Mouse (Mus musculus) gastrocnemius, adult 8-10 months (tissue): ENCODE results near the gene Slc9b1. TPM values are rescaled to one million over a fixed set of nuclear protein-coding genes. Genes with fewer than 3 reads are reported as not detected.
A peak's percentile ranks its signal among the peaks of the same experiment; 100 is the strongest.

Source experiments
- DNase-seq, 2 experiments: peaks; one replicate each; pipeline ENCODE4 v3.0.0; 2022; ENCODE audit warnings: low spot score in 2 of 2
- total RNA-seq, 4 experiments: library from RNA; stranded (reverse); gene quantifications; 2 replicates each; pipeline ENCODE4 v1.2.4; 2022

The Slc9b1 gene
- total RNA-seq, 4 experiments from 2014 or later = not detected

GRCm38 (mm10) chr3:135379868-135380267, 32.0 kb downstream of the Slc9b1 start:
- no peak for DNase-seq

GRCm38 (mm10) chr3:135393186-135393585, 45.4 kb downstream of the Slc9b1 start:
- DNase-seq = no peak

DNA sequence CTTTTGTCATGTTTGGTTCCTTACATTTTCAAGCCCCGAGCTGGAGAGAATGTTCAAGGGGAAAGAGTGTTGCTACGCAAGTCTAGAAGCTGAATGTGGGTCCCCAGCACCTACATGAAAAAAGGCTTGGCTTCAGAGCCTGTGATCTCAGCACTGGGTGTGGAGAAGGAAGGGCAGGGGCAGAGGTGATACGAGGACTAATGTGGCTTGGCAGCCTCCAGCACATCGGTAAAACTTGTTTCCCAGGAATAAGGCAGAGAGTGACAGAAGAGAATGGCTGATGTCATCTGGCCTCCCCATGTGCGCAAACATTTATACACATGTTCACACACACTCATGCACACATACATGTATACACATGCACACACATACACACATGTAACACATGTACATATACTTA, 47.3 kb downstream of the Slc9b1 start:
- DNase-seq = no peak

DNA sequence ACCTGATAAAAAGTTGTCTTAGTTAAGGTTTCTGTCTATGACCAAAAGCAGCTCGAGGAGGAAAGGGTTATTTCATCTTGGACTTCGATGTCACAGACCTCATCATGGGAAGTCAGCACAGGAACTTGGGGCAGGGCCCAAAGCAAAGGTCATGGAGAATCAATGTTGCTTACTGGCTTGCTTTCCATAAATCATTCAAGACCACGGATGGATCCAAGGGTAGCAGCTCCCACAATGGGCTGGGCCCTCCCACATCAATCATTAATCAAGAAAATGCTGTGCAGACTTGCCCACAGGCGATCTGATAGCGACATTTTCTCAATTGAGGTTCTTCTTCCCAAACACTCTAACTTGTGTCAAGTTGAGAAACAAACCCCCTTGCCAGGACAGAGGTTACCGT, 48.3 kb downstream of the Slc9b1 start:
- DNase-seq = no peak

- DNase-seq = no peak
Measured at GRCm38 (mm10) chr3:135397112-135397511, 49.3 kb downstream of the Slc9b1 start.

DNA sequence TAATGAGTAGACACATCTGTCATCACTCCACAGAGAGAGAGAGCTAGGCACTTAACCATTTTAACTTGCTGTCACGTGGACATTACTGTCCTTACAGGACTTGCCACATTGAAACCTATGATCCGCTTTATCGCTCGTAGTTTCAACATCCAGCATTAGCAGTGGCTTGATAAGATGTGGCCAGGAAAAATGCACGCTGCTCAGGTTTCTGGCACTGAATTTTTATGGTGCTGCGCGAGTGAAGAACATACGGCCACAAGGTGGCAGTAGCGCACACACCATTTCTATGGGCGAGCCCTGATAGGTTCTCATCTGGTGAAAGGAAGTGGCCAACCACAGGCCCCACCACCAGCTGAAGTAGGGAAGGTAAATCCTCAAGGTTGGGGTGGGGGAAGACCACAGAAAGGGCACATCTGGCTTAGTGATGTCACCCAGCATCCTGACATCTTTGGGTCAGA, 54.4 kb downstream of the Slc9b1 start:
- peak; percentile 73 to 80 for DNase-seq

DNA sequence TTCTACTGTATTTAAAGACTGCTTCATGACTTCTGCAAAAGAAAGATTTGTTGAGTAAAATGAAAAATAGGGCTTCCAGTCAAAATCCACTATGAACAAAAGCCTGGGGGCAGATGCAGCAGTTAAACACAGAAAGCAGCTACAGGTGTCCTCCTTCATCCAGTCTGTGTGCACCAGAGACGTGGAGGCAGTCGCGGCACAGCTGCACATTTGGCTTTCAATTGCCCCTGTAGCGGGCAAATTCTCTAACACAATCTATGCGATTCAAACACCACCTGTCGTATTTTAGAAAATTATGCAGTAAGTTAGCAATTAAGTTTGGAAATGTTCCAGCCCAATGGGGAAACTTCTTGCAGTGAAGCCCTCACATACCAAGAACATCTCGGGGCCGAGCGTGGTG, 55.4 kb downstream of the Slc9b1 start:
- DNase-seq = no peak

- DNase-seq = no peak
Measured at GRCm38 (mm10) chr3:135403856-135404255, 56.0 kb downstream of the Slc9b1 start.

DNA sequence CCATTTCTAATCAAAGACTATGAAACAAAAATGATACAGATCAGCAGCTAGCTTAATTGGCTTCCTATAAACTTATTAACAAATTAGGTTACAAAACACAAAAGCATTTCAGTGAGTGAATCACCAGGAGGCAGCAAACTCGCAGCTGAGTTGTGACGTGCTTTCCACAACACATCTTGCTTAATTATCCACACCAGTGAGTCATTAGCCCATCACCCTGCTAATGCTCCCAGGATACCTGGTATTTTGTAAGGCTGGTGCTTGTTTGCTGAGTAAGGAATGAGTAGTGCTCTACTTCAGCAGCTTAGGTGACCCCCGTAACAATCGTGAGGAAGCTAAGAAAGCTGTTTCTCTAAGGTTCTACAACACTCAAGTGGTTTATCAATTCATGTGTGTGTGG, 56.8 kb downstream of the Slc9b1 start:
- no peak for DNase-seq

- no peak for DNase-seq
Measured at GRCm38 (mm10) chr3:135407351-135407750, 59.5 kb downstream of the Slc9b1 start.

GRCm38 (mm10) chr3:135409219-135409618, 61.4 kb downstream of the Slc9b1 start:
- no peak for DNase-seq

DNA sequence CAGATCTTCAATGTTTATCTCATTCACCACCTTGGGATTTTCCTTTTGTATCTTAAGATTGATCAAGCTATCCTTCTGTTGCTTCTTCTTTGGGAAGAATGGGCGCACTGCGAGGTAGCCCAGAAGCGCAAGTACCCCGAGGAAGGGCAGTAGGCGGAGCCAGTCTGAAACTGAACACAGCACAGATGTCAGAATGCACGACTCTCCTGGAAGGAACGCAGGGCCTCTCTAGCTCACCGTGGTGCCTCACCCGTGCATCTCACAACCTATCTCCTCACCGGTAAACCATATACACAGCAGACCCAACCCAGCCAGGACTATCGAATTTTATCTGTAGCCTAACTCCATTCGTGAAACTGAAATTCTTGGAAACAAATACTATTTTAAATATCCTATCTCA, 63.2 kb downstream of the Slc9b1 start:
- DNase-seq = no peak

DNA sequence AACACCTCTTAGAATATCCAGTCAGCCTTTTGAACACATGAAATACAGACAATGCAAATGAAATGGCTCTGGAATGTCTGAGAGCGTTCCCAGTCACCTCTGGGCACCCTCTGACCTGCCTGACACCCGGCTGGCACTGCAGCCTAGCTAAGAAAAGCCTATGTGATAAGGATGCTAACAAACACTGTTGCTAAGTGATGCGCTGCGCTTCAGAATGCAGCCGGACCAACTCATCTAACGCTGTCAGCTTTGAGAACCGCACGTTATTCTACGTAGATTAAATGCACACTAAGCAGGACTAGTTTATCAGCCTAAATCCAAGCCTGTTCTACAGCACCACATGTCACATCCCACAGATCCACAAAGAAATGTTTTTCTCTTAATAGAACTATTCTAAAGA, 64.0 kb downstream of the Slc9b1 start:
- no peak for DNase-seq

- no peak for DNase-seq
Measured at GRCm38 (mm10) chr3:135417245-135417644, 69.4 kb downstream of the Slc9b1 start.

- no peak for DNase-seq
Measured at GRCm38 (mm10) chr3:135417799-135418198, 70.0 kb downstream of the Slc9b1 start.

- no peak for DNase-seq
Measured at GRCm38 (mm10) chr3:135420542-135421309, 72.9 kb downstream of the Slc9b1 start.

GRCm38 (mm10) chr3:135421310-135421594, 73.4 kb downstream of the Slc9b1 start:
- no peak for DNase-seq

DNA sequence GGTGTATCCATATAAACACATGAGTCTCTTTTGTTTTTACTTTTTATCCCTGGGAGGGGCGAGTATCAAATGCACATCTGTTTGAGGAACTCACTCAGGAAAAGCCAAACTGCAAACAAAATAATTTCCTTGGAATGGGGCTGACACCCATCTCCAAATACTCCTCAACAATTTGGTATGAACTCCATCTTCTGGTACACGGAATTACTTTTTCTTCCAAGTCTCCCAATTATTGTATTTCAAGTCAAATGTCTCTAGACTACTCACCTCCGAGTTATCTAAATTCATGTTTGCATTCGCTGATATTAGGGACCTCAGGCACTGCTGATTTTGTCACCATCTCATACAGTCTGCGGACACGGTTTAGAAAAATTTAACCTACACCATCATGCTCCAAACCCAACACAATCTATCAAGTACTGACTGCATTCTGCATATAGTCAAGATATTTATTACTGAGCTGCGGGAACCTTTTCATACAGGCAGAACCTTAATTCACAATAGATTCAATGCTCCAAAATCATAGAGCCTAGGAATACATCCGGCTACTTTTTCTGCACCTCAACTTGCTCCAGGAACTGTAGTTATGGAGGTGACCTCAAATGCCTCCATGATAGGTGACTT, 74.5 kb downstream of the Slc9b1 start:
- DNase-seq = no peak

DNA sequence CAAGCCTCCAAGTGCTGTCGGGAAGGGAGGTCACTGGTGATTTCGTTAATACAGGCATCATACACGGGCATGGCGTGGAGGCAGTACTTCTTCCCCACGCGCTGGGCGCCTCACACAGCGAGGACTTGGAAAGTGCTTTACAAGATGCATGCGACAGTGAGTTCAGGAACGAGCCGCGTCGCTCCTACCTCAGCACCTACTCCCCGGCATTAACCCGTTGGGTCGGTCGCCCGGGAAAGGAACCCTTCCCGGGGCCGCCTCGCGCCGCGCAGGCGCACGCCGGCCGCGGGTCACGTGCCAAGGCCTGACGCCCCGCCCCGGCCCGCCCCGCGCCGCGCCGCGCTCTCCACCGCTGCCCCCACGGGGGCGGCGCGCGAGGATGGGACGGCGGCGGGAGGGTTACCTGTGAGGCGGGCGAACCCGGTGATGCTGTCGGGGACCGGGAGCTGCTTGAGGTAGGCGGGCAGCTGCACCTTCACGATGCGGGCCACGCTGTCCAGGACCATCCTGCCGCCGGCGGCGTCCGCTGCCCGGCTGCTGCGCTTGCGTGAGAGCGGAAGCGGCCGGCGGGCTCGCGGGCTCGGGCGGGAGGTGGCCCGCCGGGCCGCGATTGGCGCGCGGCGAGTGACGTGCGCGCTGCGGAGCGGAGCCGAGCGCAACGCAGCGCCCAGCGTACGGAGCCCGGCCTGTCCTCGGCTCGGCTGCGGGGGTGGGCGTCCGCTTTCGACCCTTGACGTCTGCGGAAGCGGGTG, 75.2 kb downstream of the Slc9b1 start:
- DNase-seq = peak; percentile 73 to 78

DNA sequence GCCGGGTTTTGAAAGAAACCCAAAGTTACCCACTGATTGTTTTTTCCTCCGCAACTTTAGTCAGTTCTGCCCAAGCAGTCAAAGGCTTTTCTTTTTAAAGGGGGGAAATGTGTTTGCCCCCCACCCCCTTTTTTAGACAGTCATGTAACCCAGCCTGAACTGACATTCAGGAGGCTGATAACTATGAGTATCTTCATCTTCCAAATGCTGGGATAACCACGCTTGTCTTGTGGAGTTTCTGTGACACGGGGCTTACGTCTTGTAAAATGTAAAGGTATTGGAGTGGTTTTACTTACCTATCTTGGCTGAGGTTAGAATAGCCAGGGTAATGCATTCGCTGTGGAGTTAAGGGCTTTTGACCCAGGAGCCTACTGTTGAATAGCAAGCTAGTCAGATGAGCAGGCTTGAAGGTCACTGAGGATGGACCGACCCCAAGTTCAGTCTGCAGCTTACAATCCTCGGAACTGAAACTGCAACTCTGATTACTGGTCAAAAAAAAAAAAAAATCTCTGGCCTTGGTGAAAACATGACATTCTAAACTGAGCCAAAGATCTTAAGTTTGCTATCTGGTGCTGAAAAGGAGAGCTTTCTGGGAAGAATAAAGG, 75.9 kb downstream of the Slc9b1 start, which contains the start of gene Cisd2:
TSS of gene Cisd2 (minus strand) at position 318 of the 605 bp plus-strand sequence.
- DNase-seq = no peak

DNA sequence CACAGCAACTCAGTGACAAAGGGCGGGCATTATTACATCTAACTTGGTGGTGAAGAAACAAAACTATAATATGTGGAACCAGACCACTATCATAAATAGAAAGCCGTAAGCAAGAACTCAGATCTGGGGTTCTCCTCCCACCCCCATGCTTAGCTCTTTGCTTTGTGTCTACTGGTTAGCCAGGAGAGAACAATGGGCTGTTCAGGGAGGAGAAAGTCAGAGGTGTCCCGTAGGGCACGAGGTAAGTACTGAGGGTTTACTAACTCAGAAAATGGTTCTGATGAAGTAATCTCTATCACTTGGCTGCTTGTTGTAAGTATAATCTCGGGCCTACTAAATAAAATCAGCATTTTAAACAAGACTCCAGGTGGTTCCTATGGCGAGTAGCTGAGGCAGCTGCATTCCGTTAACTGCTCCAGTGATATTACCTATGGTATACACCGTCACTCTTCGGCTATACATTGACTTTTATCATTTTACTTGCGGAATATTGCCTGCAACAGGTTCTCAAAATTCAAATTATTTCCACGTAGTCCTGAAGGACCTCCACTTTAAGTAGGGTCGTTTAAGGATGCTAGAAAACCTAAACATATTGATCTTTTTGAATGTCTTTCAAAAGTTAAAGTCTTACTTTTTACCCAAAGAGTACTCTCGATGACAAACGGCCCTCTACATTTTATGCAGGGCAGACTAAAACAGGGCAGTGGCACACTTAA, 89.2 kb downstream of the Slc9b1 start:
- DNase-seq = no peak
